ENCODE assay signal across 8 mouse cellular contexts in genomic region chr2:168230026-168230728, GRCm38 (mm10). TPM values are rescaled to one million over a fixed set of nuclear protein-coding genes. Genes with fewer than 3 reads are reported as not detected.
DNase-seq lines count a peak whose midpoint lies in the region; ATAC-seq and TF ChIP-seq lines count a peak whose summit lies in the region.

Gene Gm20716, minus strand, starts transcription at chr2:168230364.
Gene Dpm1, minus strand, starts transcription at chr2:168230591.
Gene Mocs3, plus strand, starts transcription at chr2:168230622.

- peaks cover 12% of the 10 kb centered on the region for H3K36me3 ChIP-seq in ES-Bruce4 (ENCODE audit: control insufficient read depth, insufficient read depth, low read length, poor library complexity, severe bottlenecking)
- peaks cover 40% of the 10 kb centered on the region for H3K36me3 ChIP-seq in forebrain, embryonic 14.5 days (ENCODE audit: control insufficient read depth, insufficient read depth, low read length)

- peak within 1 kb of the TSS; percentile 95 for H3K4me3 ChIP-seq in ES-Bruce4 (ENCODE audit: low read depth, low read length)
- H3K4me3 ChIP-seq in forebrain, embryonic 14.5 days (ENCODE audit: low read depth, low read length), result peak within 1 kb of the TSS; percentile 99
- H3K4me3 ChIP-seq in lung, adult 2 months (replicated peaks; ENCODE audit: extremely low read depth, low read depth, low read length), result peak within 1 kb of the TSS; percentile 87

- no peak for TF ChIP-seq EP300 in ES-Bruce4 (IDR thresholded peaks at IDR 0.05; ENCODE audit: insufficient read depth, low read depth, low read length)

- no peaks in the 10 kb centered on the region for H3K27me3 ChIP-seq in ES-Bruce4 (ENCODE audit: control insufficient read depth, insufficient read depth, low read length, poor library complexity, severe bottlenecking)
- H3K27me3 ChIP-seq in forebrain, embryonic 14.5 days (replicated peaks; ENCODE audit: control insufficient read depth, insufficient read depth, low read length), result no peaks in the 10 kb centered on the region

- intact Hi-C loops in heart, postnatal 14 days (cut with DNase I), result no loop called here

- DNase-seq in forebrain, embryonic 14.5 days (ENCODE audit: low spot score), result peak; percentile 93
- peak; percentile 85 to 89 for DNase-seq in heart, postnatal 14 days
- peak; percentile 89 to 93 for DNase-seq in layer of hippocampus, adult 18-20 months (ENCODE audit: low spot score in 2 of 2)
- DNase-seq in lung, adult 2 months, result peak; percentile 93
- peak; percentile 69 to 76 for DNase-seq in thymus, adult 18-20 months

- H3K9me3 ChIP-seq in ES-Bruce4 (replicated peaks; ENCODE audit: control insufficient read depth, insufficient read depth, low read length, poor library complexity, severe bottlenecking), result no peaks in the 10 kb centered on the region
- no peaks in the 10 kb centered on the region for H3K9me3 ChIP-seq in forebrain, embryonic 14.5 days (replicated peaks; ENCODE audit: control insufficient read depth, low read length)

- no peak for TF ChIP-seq CTCF in ES-Bruce4 (IDR thresholded peaks at IDR 0.05; ENCODE audit: low read depth, low read length)
- TF ChIP-seq CTCF in lung, adult 2 months (IDR thresholded peaks at IDR 0.05; ENCODE audit: insufficient read depth, low read length), result no peak

- H3K4me2 ChIP-seq in forebrain, embryonic 14.5 days (ENCODE audit: low read length), result peak within 1 kb of the TSS; percentile 98

- peak; percentile 89 for TF ChIP-seq POLR2A in ES-Bruce4 (IDR thresholded peaks at IDR 0.05; ENCODE audit: insufficient read depth, low read length)
- peak; percentile 92 for TF ChIP-seq POLR2A in lung, adult 2 months (IDR thresholded peaks at IDR 0.05; ENCODE audit: borderline replicate concordance, extremely low read depth, low read depth, low read length)

- 0% methylated on average over 73 of the region's 73 CpGs for WGBS in forebrain, embryonic 14.5 days
- WGBS in lung, adult 2 months, result under 1% methylated on average over 73 of the region's 73 CpGs

- H3K27ac ChIP-seq in ES-Bruce4 (ENCODE audit: insufficient read depth, low read length), result peak within 1 kb of the TSS; percentile 63
- H3K27ac ChIP-seq in forebrain, embryonic 14.5 days (ENCODE audit: low read depth, low read length), result peak within 1 kb of the TSS; percentile 91

- ATAC-seq in cerebellum, adult (ENCODE audit: insufficient number of reproducible peaks, low FRiP score, low TSS enrichment), result peak; percentile 83
- ATAC-seq in forebrain, embryonic 14.5 days, result peak; percentile 91
- ATAC-seq in neutrophil, adult 5-6 weeks (ENCODE audit: extremely low read depth, insufficient number of reproducible peaks, low FRiP score, poor library complexity, severe bottlenecking), result peak; percentile 82

- H3K9ac ChIP-seq in ES-Bruce4 (ENCODE audit: low read depth, poor library complexity, severe bottlenecking), result peak within 1 kb of the TSS; percentile 87
- H3K9ac ChIP-seq in forebrain, embryonic 14.5 days (ENCODE audit: low read length), result peak within 1 kb of the TSS; percentile 91

- H3K4me1 ChIP-seq in ES-Bruce4 (ENCODE audit: control insufficient read depth, insufficient read depth, low read length), result peaks cover 2% of the 10 kb centered on the region
- H3K4me1 ChIP-seq in forebrain, embryonic 14.5 days (ENCODE audit: control insufficient read depth, insufficient read depth, low read length), result peaks cover 17% of the 10 kb centered on the region
- H3K4me1 ChIP-seq in lung, adult 2 months (ENCODE audit: control insufficient read depth, insufficient read depth, low read length), result peaks cover 6% of the 10 kb centered on the region

RNA-seq across cellular contexts. Expression of gene Gm20716, which starts in this region (rescaled TPM):
- polyA plus RNA-seq in ES-Bruce4 (2011; ENCODE audit: insufficient read depth, insufficient read length, low read depth, missing spikeins), result 58.3 and 67.8 TPM in 2 replicates
- polyA plus RNA-seq in forebrain, embryonic 14.5 days (2014; fragmentation: Nextera tagmentation; extraction: Ambion mirVana), result 26.3 and 26.7 TPM in 2 replicates
- total RNA-seq in heart, postnatal 14 days (2021), result 10 to 100 TPM; 16.9 to 19.3 TPM
- total RNA-seq in layer of hippocampus, adult 18-20 months (2021), result 10 to 100 TPM; 24.7 to 31.3 TPM
- 0.48 and 5.4 TPM in 2 replicates for polyA plus RNA-seq in lung, adult 2 months (2012; rRNA removed)
- total RNA-seq in neutrophil, adult 5-6 weeks (2017), result 42.1 and 44.1 TPM in 2 replicates

RNA-seq across cellular contexts. Expression of gene Dpm1, which starts in this region (rescaled TPM):
- 54.7 and 64.7 TPM in 2 replicates for polyA plus RNA-seq in ES-Bruce4 (2011; ENCODE audit: insufficient read depth, insufficient read length, low read depth, missing spikeins)
- polyA plus RNA-seq in forebrain, embryonic 14.5 days (2014; fragmentation: Nextera tagmentation; extraction: Ambion mirVana), result 51.1 and 71.7 TPM in 2 replicates
- total RNA-seq in heart, postnatal 14 days (2021), result 10 to 100 TPM; 66.1 to 73.9 TPM
- total RNA-seq in layer of hippocampus, adult 18-20 months (2021), result 10 to 100 TPM; 68.3 to 74.5 TPM
- 21.4 and 25.5 TPM in 2 replicates for polyA plus RNA-seq in lung, adult 2 months (2012; rRNA removed)
- 27.6 and 36.0 TPM in 2 replicates for total RNA-seq in neutrophil, adult 5-6 weeks (2017)

RNA-seq across cellular contexts. Expression of gene Mocs3, which starts in this region (rescaled TPM):
- polyA plus RNA-seq in ES-Bruce4 (2011; ENCODE audit: insufficient read depth, insufficient read length, low read depth, missing spikeins), result 3.2 and 3.4 TPM in 2 replicates
- polyA plus RNA-seq in forebrain, embryonic 14.5 days (2014; fragmentation: Nextera tagmentation; extraction: Ambion mirVana), result 9.1 and 9.7 TPM in 2 replicates
- total RNA-seq in heart, postnatal 14 days (2021), result 1 to 10 TPM; 5.9 to 6.7 TPM
- 10 to 100 TPM; 18.1 to 18.2 TPM for total RNA-seq in layer of hippocampus, adult 18-20 months (2021)
- polyA plus RNA-seq in lung, adult 2 months (2012; rRNA removed), result 14.4 and 25.9 TPM in 2 replicates
- 4.7 and 6.1 TPM in 2 replicates for total RNA-seq in neutrophil, adult 5-6 weeks (2017)

Comparison
In these comparisons a context has a peak if more than half of its experiments do, and no peak if none do; other contexts are left out.
1. Peak in every context shown above with its lines: DNase-seq, ATAC-seq, H3K4me3 ChIP-seq and H3K27ac ChIP-seq.